Mouse (Mus musculus): ENCODE results near the gene Lrrc27. TPM values are rescaled to one million over a fixed set of nuclear protein-coding genes. Genes with fewer than 3 reads are reported as not detected.
A peak's percentile ranks its signal among the peaks of the same experiment; 100 is the strongest.

Gene Lrrc27
- total RNA-seq (2012; rRNA removed) (0.21 TPM in 1 of 2 replicates, not detected in the other), total RNA-seq (2014; rRNA removed) (not detected in 2 replicates), polyA plus RNA-seq (2012; ENCODE audit: insufficient read length, low read depth) (not detected in 2 replicates)

DNA sequence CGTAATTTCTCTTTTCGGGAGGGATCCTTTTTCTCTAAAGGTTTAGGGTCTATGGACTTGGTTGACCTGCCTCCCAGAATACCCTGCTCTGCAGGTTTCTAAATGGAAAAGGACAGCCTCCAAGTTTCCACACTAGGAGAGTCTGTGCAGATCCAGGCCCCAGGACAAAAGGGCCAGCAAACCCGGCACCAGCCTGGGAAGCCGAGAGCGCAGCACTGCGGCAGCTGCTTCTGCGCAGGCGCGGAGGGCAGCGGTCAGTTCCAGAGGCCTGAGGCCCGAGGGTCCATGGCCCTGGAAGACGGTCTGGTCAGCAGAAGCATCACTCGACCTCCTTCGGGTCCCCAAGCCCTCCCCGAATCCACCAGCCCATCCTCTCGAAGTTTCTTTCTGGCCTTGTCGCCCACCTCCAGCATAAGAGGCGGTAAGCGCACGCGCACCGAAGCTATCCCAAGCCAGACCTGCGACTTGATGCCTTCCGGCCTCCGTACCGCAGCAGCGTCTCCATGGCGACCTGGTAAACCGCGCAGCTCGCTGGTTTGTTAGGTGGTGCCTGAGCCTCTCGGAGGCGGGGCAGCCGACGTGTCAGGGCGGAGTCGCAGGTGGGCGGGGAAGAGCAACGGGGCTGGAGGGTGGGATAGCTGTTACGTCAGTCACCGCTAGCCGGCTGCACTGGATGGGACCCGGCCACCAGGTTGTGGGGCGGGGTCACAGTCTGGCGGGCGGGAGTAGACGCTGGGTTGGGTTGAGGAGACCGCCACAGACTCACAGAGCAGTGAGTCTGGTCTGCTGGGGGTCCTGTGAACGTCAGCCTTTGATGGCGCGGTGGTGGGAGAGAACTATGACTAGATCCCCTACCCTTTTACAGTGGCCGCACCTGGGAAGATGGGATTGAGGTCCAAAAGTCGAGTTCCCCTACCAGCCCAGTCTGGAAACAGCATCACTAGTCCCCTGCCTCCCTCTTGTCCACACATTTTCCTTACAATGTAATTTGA is at the start of gene Lrrc27, which contains the start of gene Stk32c:
Gene Lrrc27 (plus strand): TSS at position 235 of the 992 bp plus-strand sequence.
Gene Stk32c (minus strand): TSS at position 554 of the 992 bp plus-strand sequence.
- peak; percentile 98 for DNase-seq (ENCODE audit: extremely low read depth)
- H3K9me3 ChIP-seq (replicated peaks; ENCODE audit: low read length): no peaks in the 10 kb centered on the region
- H3K36me3 ChIP-seq (replicated peaks in 1 of 2; ENCODE audit: control insufficient read depth in 1 of 2, insufficient read depth in 1 of 2, low read length in 1 of 2): no peaks in the 10 kb centered on the region
- H3K27ac ChIP-seq (ENCODE audit: insufficient read depth, low read depth): no peak within 1 kb of the TSS
- H3K79me2 ChIP-seq (replicated peaks; ENCODE audit: control insufficient read depth, extremely low read depth, insufficient read depth, poor library complexity, severe bottlenecking): no peaks in the 10 kb centered on the region
- peak within 1 kb of the TSS; percentile 56 to 58 (median 57) for H3K4me3 ChIP-seq (replicated peaks in 1 of 3; ENCODE audit: low read depth in 2 of 3, low read length in 2 of 3, poor library complexity in 1 of 3)
- H3K9ac ChIP-seq (ENCODE audit: insufficient read depth, low read depth): peak within 1 kb of the TSS; percentile 49
- peaks cover 0 to 12% of the 10 kb centered on the region in 2 experiments; a peak in 2 of 4 replicates for H3K4me1 ChIP-seq (ENCODE audit: control insufficient read depth in 1 of 2, insufficient read depth in 2 of 2)
- dilution Hi-C loops (cut with MboI; ENCODE audit: extremely low pct_ligation_motif_present, extremely low pct_unique_long_range_greater_than_20kb, low sequenced_read_pairs) (no loop called here), in situ Hi-C loops (cut with MboI; ENCODE audit: low pct_ligation_motif_present, low pct_unique_long_range_greater_than_20kb, low sequenced_read_pairs) (no loop called here)
- peaks cover 75% of the 10 kb centered on the region for H3K27me3 ChIP-seq (replicated peaks)
- H3K4me2 ChIP-seq (ENCODE audit: insufficient read depth, low read depth, poor library complexity, severe bottlenecking): peak within 1 kb of the TSS; percentile 58
- peak; percentile 62; the same call in 1 of the 2 replicates for TF ChIP-seq NELFE (IDR thresholded peaks at IDR 0.05; ENCODE audit: low read depth, low read length)
- no peak for TF ChIP-seq CHD1 (IDR thresholded peaks at IDR 0.05; ENCODE audit: low read depth, low read length)
- TF ChIP-seq JUND (conservative IDR thresholded peaks at IDR 0.05; ENCODE audit: low read depth, low read length): no peak
- no peak for TF ChIP-seq USF2 (conservative IDR thresholded peaks at IDR 0.05; ENCODE audit: low read depth, low read length)
- peak; percentile 43; the same call in 1 of the 2 replicates for TF ChIP-seq IRF4 (IDR thresholded peaks at IDR 0.05; ENCODE audit: low read depth, low read length)
- TF ChIP-seq CTCF (conservative IDR thresholded peaks at IDR 0.05 in 1 of 2, IDR thresholded peaks at IDR 0.05 in 1 of 2; ENCODE audit: low read depth in 2 of 2, low read length in 2 of 2): no peak
- TF ChIP-seq POLR2A (IDR thresholded peaks at IDR 0.05; ENCODE audit: low read depth, low read length): peak; percentile 67
- TF ChIP-seq SIN3A (IDR thresholded peaks at IDR 0.05; ENCODE audit: low read length): 0 out of 2 replicates have a peak, but pooled peaks have one; percentile 60
- TF ChIP-seq KAT2A (IDR thresholded peaks at IDR 0.05; ENCODE audit: insufficient replicate concordance, low read length): no peak
- no peak; the same call in none of the 2 replicates for TF ChIP-seq ELF1 (IDR thresholded peaks at IDR 0.05; ENCODE audit: low read depth, low read length)
- no peak for TF ChIP-seq ZKSCAN1 (IDR thresholded peaks at IDR 0.05; ENCODE audit: borderline replicate concordance, low read depth, low read length)
- peak; percentile 93 for TF ChIP-seq MXI1 (IDR thresholded peaks at IDR 0.05; ENCODE audit: low read depth, low read length)
- no peak for TF ChIP-seq ZNF384 (IDR thresholded peaks at IDR 0.05; ENCODE audit: low read depth, low read length)
- 0 out of 2 replicates have a peak, but pooled peaks have one; percentile 8 for TF ChIP-seq MEF2A (IDR thresholded peaks at IDR 0.05; ENCODE audit: borderline replicate concordance, low read depth, low read length)
- TF ChIP-seq TBP (conservative IDR thresholded peaks at IDR 0.05; ENCODE audit: low read depth, low read length): 0 out of 2 replicates have a peak, but pooled peaks have one; percentile 8
- no peak for TF ChIP-seq BHLHE40 (IDR thresholded peaks at IDR 0.05; ENCODE audit: low read depth, low read length)
- TF ChIP-seq MAZ (IDR thresholded peaks at IDR 0.05; ENCODE audit: low read depth, low read length): no peak
- no peak for TF ChIP-seq ZC3H11A (IDR thresholded peaks at IDR 0.05; ENCODE audit: low read depth, low read length)
- no peak for TF ChIP-seq MAFK (IDR thresholded peaks at IDR 0.05; ENCODE audit: insufficient replicate concordance, low read length)
- peak; percentile 43; the same call in 1 of the 2 replicates for TF ChIP-seq TCF12 (IDR thresholded peaks at IDR 0.05; ENCODE audit: low read depth, low read length)
- TF ChIP-seq MAX (IDR thresholded peaks at IDR 0.05; ENCODE audit: low read length): no peak
- TF ChIP-seq JUN (IDR thresholded peaks at IDR 0.05; ENCODE audit: insufficient read depth, low read depth, low read length): no peak
- peak; percentile 74 for TF ChIP-seq HCFC1 (IDR thresholded peaks at IDR 0.05; ENCODE audit: low read depth, low read length)
- no peak for TF ChIP-seq CHD2 (IDR thresholded peaks at IDR 0.05; ENCODE audit: low read length)
- no peak for TF ChIP-seq POLR2AphosphoS2 (IDR thresholded peaks at IDR 0.05; ENCODE audit: low read depth, low read length)
- TF ChIP-seq ETS1 (conservative IDR thresholded peaks at IDR 0.05; ENCODE audit: low read depth, low read length): no peak
- no peak for TF ChIP-seq USF1 (IDR thresholded peaks at IDR 0.05; ENCODE audit: low read depth, low read length)
- no peak for TF ChIP-seq UBTF (IDR thresholded peaks at IDR 0.05; ENCODE audit: low read depth, low read length)
- TF ChIP-seq RCOR1 (conservative IDR thresholded peaks at IDR 0.05; ENCODE audit: low read depth, low read length): no peak
- no peak for TF ChIP-seq SMC3 (IDR thresholded peaks at IDR 0.05; ENCODE audit: low read depth, low read length)
- TF ChIP-seq EP300 (IDR thresholded peaks at IDR 0.05; ENCODE audit: low read length): no peak
- TF ChIP-seq GABPA (IDR thresholded peaks at IDR 0.05; ENCODE audit: insufficient replicate concordance, low read depth, low read length): no peak
- TF ChIP-seq PAX5 (IDR thresholded peaks at IDR 0.05; ENCODE audit: low read length): no peak
- TF ChIP-seq E2F4 (IDR thresholded peaks at IDR 0.05; ENCODE audit: insufficient replicate concordance, low read depth, low read length): no peak
- no peak for TF ChIP-seq MYC (IDR thresholded peaks at IDR 0.05; ENCODE audit: low read depth, low read length)
- peak; percentile 88 for TF ChIP-seq NRF1 (IDR thresholded peaks at IDR 0.05; ENCODE audit: low read depth, low read length)
- TF ChIP-seq RAD21 (IDR thresholded peaks at IDR 0.05; ENCODE audit: low read depth, low read length): no peak

All from CH12.LX (cell line).